Mouse (Mus musculus): ENCODE measurements around the gene Slc30a3. TPM values are rescaled to one million over a fixed set of nuclear protein-coding genes. Genes with fewer than 3 reads are reported as not detected.

Gene Slc30a3
- polyA plus RNA-seq, 1 experiment from 2014 or later = 16.2 TPM

Other genes with a start within 250 kb of the Slc30a3 start
- 66.8 and 68.5 TPM in 2 replicates for gene Tmem214, start 240.2 kb downstream of the Slc30a3 start, polyA plus RNA-seq (2016; fragmentation: Nextera tagmentation; extraction: Ambion mirVana)
- 32.4 and 36.9 TPM in 2 replicates for gene Agbl5, start 219.5 kb downstream of the Slc30a3 start, polyA plus RNA-seq (2016; fragmentation: Nextera tagmentation; extraction: Ambion mirVana)
- 256 and 303 TPM in 2 replicates for gene Ost4, start 200.4 kb downstream of the Slc30a3 start, polyA plus RNA-seq (2016; fragmentation: Nextera tagmentation; extraction: Ambion mirVana)
- gene Emilin1, start 194.8 kb downstream of the Slc30a3 start, polyA plus RNA-seq (2016; fragmentation: Nextera tagmentation; extraction: Ambion mirVana) = 121 and 122 TPM in 2 replicates
- gene Khk, start 186.8 kb downstream of the Slc30a3 start, polyA plus RNA-seq (2016; fragmentation: Nextera tagmentation; extraction: Ambion mirVana) = 5.6 and 7.1 TPM in 2 replicates
- gene Cgref1, start 162.6 kb downstream of the Slc30a3 start, polyA plus RNA-seq (2016; fragmentation: Nextera tagmentation; extraction: Ambion mirVana) = 12.4 and 14.2 TPM in 2 replicates
- gene Preb, start 147.9 kb downstream of the Slc30a3 start, polyA plus RNA-seq (2016; fragmentation: Nextera tagmentation; extraction: Ambion mirVana) = 120 and 127 TPM in 2 replicates
- not detected in 2 replicates for gene Tcf23, start 139.6 kb downstream of the Slc30a3 start, polyA plus RNA-seq (2016; fragmentation: Nextera tagmentation; extraction: Ambion mirVana)
- 119 and 122 TPM in 2 replicates for gene Atraid, start 59.9 kb downstream of the Slc30a3 start, polyA plus RNA-seq (2016; fragmentation: Nextera tagmentation; extraction: Ambion mirVana)
- gene Slc5a6, start 59.3 kb downstream of the Slc30a3 start, polyA plus RNA-seq (2016; fragmentation: Nextera tagmentation; extraction: Ambion mirVana) = 13.8 and 14.0 TPM in 2 replicates
- 32.2 and 32.4 TPM in 2 replicates for gene Cad, start 53.5 kb downstream of the Slc30a3 start, polyA plus RNA-seq (2016; fragmentation: Nextera tagmentation; extraction: Ambion mirVana)
- not detected in 2 replicates for gene Dnajc5g, start 2.0 kb downstream of the Slc30a3 start, polyA plus RNA-seq (2016; fragmentation: Nextera tagmentation; extraction: Ambion mirVana)
- 0.40 and 0.86 TPM in 2 replicates for gene Trim54, start 8.5 kb upstream of the Slc30a3 start, polyA plus RNA-seq (2016; fragmentation: Nextera tagmentation; extraction: Ambion mirVana)
- gene Ucn, start 30.6 kb upstream of the Slc30a3 start, polyA plus RNA-seq (2016; fragmentation: Nextera tagmentation; extraction: Ambion mirVana) = not detected in 2 replicates
- gene Mpv17, start 46.0 kb upstream of the Slc30a3 start, polyA plus RNA-seq (2016; fragmentation: Nextera tagmentation; extraction: Ambion mirVana) = 50.1 and 54.4 TPM in 2 replicates
- 1.8 and 2.3 TPM in 2 replicates for gene Gm29609, start 71.7 kb upstream of the Slc30a3 start, polyA plus RNA-seq (2016; fragmentation: Nextera tagmentation; extraction: Ambion mirVana)
- gene Gtf3c2, start 71.9 kb upstream of the Slc30a3 start, polyA plus RNA-seq (2016; fragmentation: Nextera tagmentation; extraction: Ambion mirVana) = 86.0 and 89.2 TPM in 2 replicates
- gene Snx17, start 85.0 kb upstream of the Slc30a3 start, polyA plus RNA-seq (2016; fragmentation: Nextera tagmentation; extraction: Ambion mirVana) = 140 and 145 TPM in 2 replicates
- gene Eif2b4, start 85.2 kb upstream of the Slc30a3 start, polyA plus RNA-seq (2016; fragmentation: Nextera tagmentation; extraction: Ambion mirVana) = 63.0 and 64.4 TPM in 2 replicates
- gene Zfp513, start 94.1 kb upstream of the Slc30a3 start, polyA plus RNA-seq (2016; fragmentation: Nextera tagmentation; extraction: Ambion mirVana) = 22.9 and 24.8 TPM in 2 replicates
- gene Ppm1g, start 112.5 kb upstream of the Slc30a3 start, polyA plus RNA-seq (2016; fragmentation: Nextera tagmentation; extraction: Ambion mirVana) = 149 TPM in 2 replicates
- 148 and 151 TPM in 2 replicates for gene Nrbp1, start 132.6 kb upstream of the Slc30a3 start, polyA plus RNA-seq (2016; fragmentation: Nextera tagmentation; extraction: Ambion mirVana)
- gene Gm9970, start 133.0 kb upstream of the Slc30a3 start, polyA plus RNA-seq (2016; fragmentation: Nextera tagmentation; extraction: Ambion mirVana) = 0.57 and 0.94 TPM in 2 replicates
- 6.3 and 9.6 TPM in 2 replicates for gene Krtcap3, start 143.5 kb upstream of the Slc30a3 start, polyA plus RNA-seq (2016; fragmentation: Nextera tagmentation; extraction: Ambion mirVana)
- gene Ift172, start 182.9 kb upstream of the Slc30a3 start, polyA plus RNA-seq (2016; fragmentation: Nextera tagmentation; extraction: Ambion mirVana) = 44.4 and 57.8 TPM in 2 replicates
- gene Fndc4, start 187.8 kb upstream of the Slc30a3 start, polyA plus RNA-seq (2016; fragmentation: Nextera tagmentation; extraction: Ambion mirVana) = 66.9 and 68.2 TPM in 2 replicates
- 0.38 TPM in 1 of 2 replicates, not detected in the other for gene Gckr, start 189.2 kb upstream of the Slc30a3 start, polyA plus RNA-seq (2016; fragmentation: Nextera tagmentation; extraction: Ambion mirVana)

Measured in hindbrain, embryonic 12.5 days (tissue).